Mouse (Mus musculus) erythroblast, embryonic 14.5 days (primary cell): ENCODE data around the gene Kcnj3. TPM values are rescaled to one million over a fixed set of nuclear protein-coding genes. Genes with fewer than 3 reads are reported as not detected.

Experiments used
- H3K27me3 ChIP-seq: 2 replicates; pipeline ENCODE4 v1.6.1; 2012; ENCODE audit warnings: inconsistent platforms; ENCODE audit not compliant: control insufficient read depth
- H3K36me3 ChIP-seq: 2 replicates; pipeline ENCODE4 v1.6.1; 2012; ENCODE audit warnings: mild to moderate bottlenecking, inconsistent platforms; ENCODE audit not compliant: control insufficient read depth
- H3K4me1 ChIP-seq: 2 replicates; pipeline ENCODE4 v1.6.1; 2012; ENCODE audit warnings: inconsistent platforms; ENCODE audit not compliant: control insufficient read depth
- H3K4me3 ChIP-seq: replicated peaks from 2 replicates; pipeline ENCODE3; 2012; ENCODE audit warnings: moderate library complexity, mild to moderate bottlenecking, inconsistent platforms
- H3K9me3 ChIP-seq: 2 replicates; pipeline ENCODE4 v1.6.1; 2012; ENCODE audit warnings: low read length, inconsistent platforms, mixed read lengths; ENCODE audit not compliant: control insufficient read depth
- GATA1 ChIP-seq: IDR thresholded peaks from 2 replicates; pipeline ENCODE4 v1.6.1; 2012; ENCODE audit warnings: low read length, inconsistent platforms, mixed read lengths
- TAL1 ChIP-seq: IDR thresholded peaks from 3 replicates; pipeline ENCODE4 v1.6.1; 2012; ENCODE audit warnings: low read length, inconsistent platforms, mixed read lengths
- polyA plus RNA-seq: library from polyadenylated mRNA; stranded (reverse); fragments of >175 nt; gene quantifications from 2 replicates; pipeline ENCODE4 v1.2.3, GENCODE M21; 2012

Kcnj3 gene
- polyA plus RNA-seq, 1 experiment = 0.01 TPM

GRCm38 (mm10) chr2:55571425-55571824 lies 135.7 kb downstream of the Kcnj3 start:
- Histone ChIP-seq H3K27me3 (no peaks in the 10 kb centered on the region), H3K9me3 (no peaks in the 10 kb centered on the region), H3K4me3 (no peak overlapping the region), H3K36me3 (no peaks in the 10 kb centered on the region), H3K4me1 (no peaks in the 10 kb centered on the region)
- TF ChIP-seq TAL1 (no peak), GATA1 (no peak)

- H3K9me3 ChIP-seq = no peaks in the 10 kb centered on the region
- H3K27me3 ChIP-seq = no peaks in the 10 kb centered on the region
- H3K4me1 ChIP-seq = no peaks in the 10 kb centered on the region
- TF ChIP-seq GATA1 = no peak
- H3K4me3 ChIP-seq = no peak overlapping the region
- H3K36me3 ChIP-seq = no peaks in the 10 kb centered on the region
Measured at GRCm38 (mm10) chr2:55580286-55580685, 144.5 kb downstream of the Kcnj3 start.

- Histone ChIP-seq H3K4me1 (no peaks in the 10 kb centered on the region), H3K36me3 (no peaks in the 10 kb centered on the region), H3K9me3 (no peaks in the 10 kb centered on the region), H3K4me3 (no peak overlapping the region), H3K27me3 (no peaks in the 10 kb centered on the region)
- TF ChIP-seq TAL1 = no peak
- TF ChIP-seq GATA1 = no peak
Measured at GRCm38 (mm10) chr2:55591226-55591988, 155.6 kb downstream of the Kcnj3 start.
